Mouse (Mus musculus) olfactory bulb, adult 2 months (tissue): ENCODE results near the gene Trim7.

Experiments used
- CTCF ChIP-seq: fragments of 200-500 bp; IDR thresholded peaks from 2 replicates; pipeline ENCODE4 v1.5.1; 2012; ENCODE audit warnings: low read depth, mild to moderate bottlenecking, low read length, moderate library complexity; ENCODE audit not compliant: insufficient read depth
- POLR2A ChIP-seq: fragments of 200-500 bp; IDR thresholded peaks from 2 replicates; pipeline ENCODE4 v1.6.1; 2012; ENCODE audit warnings: mild to moderate bottlenecking, low read depth, low read length, moderate library complexity; ENCODE audit not compliant: insufficient read depth

- no peak for TF ChIP-seq CTCF
- no peak for TF ChIP-seq POLR2A
These were observed 17.7 kb upstream of the Trim7 start for GRCm38 (mm10) chr11:48808304-48808646.
